ENCODE assay signal across 13 mouse cellular contexts in the genomic region with DNA sequence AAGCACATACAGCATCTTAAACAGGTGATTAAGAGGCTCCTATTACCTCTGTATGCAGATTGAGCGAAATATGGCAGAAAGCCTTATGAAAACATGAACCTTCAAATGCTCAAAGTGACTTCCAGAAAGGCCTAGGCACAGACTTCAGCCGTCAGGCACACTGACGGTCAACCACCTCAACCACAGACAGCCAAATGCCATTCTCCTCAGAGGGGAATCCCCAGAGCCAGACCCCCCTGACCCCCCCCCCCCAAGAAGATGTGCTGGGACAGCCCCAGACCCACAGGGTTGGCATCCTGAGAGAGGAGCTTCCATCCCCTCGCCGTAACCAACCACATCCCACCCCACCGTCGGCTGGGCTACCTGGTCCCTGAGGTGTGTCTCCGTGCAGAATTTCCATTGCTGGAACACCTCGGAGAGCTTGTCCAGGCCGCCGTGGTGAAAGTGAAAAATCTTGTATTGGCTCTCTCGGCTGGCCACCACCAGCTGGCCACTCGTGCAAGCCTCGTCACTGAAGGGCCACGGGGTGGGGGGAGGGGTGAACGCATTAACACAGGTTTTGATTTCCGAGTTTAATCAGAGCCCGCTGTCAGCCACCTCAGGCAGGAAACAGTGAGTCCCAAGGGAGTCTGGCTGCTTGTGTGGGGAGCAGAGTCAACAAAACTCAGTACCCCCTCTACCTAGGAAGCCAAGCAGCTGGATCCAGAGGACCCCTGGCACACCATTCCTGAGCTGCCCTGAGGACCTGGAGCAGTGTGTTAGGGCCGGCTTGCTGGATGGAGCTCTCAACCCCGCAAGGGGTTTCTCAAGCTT.
DNase-seq lines count a peak whose midpoint lies in the region; ATAC-seq and TF ChIP-seq lines count a peak whose summit lies in the region.
"Had no signal": no experiment of that assay in that cellular context is flagged by ENCODE, and none has a peak within 500 bp of the region (broad histone marks: within the 10 kb centered on the region; RNA-seq: fewer than 3 reads in every experiment).

No protein-coding gene starts in this region.

- intact Hi-C loops in heart, postnatal 36 days (cut with DNase I) = no loop called here

- H3K9me3 ChIP-seq in heart, embryonic 12.5 days (replicated peaks) = no peaks in the 10 kb centered on the region
- H3K9me3 ChIP-seq in forebrain, embryonic 11.5 days (ENCODE audit: control insufficient read depth, low read length) = no peaks in the 10 kb centered on the region
- no peaks in the 10 kb centered on the region for H3K9me3 ChIP-seq in hindbrain, postnatal 0 days (ENCODE audit: low read length)
- H3K9me3 ChIP-seq in midbrain, postnatal 0 days (ENCODE audit: low read length) = no peaks in the 10 kb centered on the region
- H3K9me3 ChIP-seq: liver, embryonic 12.5 days; stomach, embryonic 15.5 days had no signal

- DNase-seq in heart, postnatal 36 days = no peak
- DNase-seq in forebrain, embryonic 11.5 days (ENCODE audit: low spot score) = no peak
- DNase-seq in hindbrain, postnatal 0 days (ENCODE audit: low spot score) = peak; percentile 50
- DNase-seq in midbrain, postnatal 0 days (ENCODE audit: low spot score) = no peak
- no peak for DNase-seq in gastrocnemius, postnatal 25 days
- no peak for DNase-seq in gastrocnemius, postnatal 10 days
- DNase-seq in cerebellum, postnatal 14 days = no peak
- DNase-seq: adrenal gland, postnatal 10 days; cerebellum, adult 18-20 months; heart, postnatal 10 days had no signal

- no peak overlapping the region for H3K9ac ChIP-seq in heart, embryonic 12.5 days
- peak overlapping the region; percentile 12; the same call in 1 of the 2 replicates for H3K9ac ChIP-seq in forebrain, embryonic 11.5 days (ENCODE audit: low read length)
- no peak overlapping the region; the same call in 1 of the 2 replicates for H3K9ac ChIP-seq in hindbrain, postnatal 0 days (replicated peaks; ENCODE audit: low read length)
- peak overlapping the region; percentile 42; the same call in 1 of the 2 replicates for H3K9ac ChIP-seq in midbrain, postnatal 0 days (replicated peaks; ENCODE audit: low read length, poor library complexity, severe bottlenecking)
- H3K9ac ChIP-seq: liver, embryonic 12.5 days; stomach, embryonic 15.5 days had no signal

- TF ChIP-seq CTCF in hindbrain, postnatal 0 days (IDR thresholded peaks at IDR 0.05; ENCODE audit: low read depth) = no peak
- TF ChIP-seq CTCF in midbrain, postnatal 0 days (IDR thresholded peaks at IDR 0.05) = no peak

- WGBS in heart, embryonic 12.5 days = 37% methylated on average over 20 of the region's 20 CpGs
- WGBS in forebrain, embryonic 11.5 days = 12% methylated on average over 20 of the region's 20 CpGs
- WGBS in hindbrain, postnatal 0 days = 23% methylated on average over 20 of the region's 20 CpGs
- WGBS in midbrain, postnatal 0 days = 22% methylated on average over 20 of the region's 20 CpGs

- no peak overlapping the region for H3K27ac ChIP-seq in heart, embryonic 12.5 days (ENCODE audit: poor library complexity, severe bottlenecking)
- H3K27ac ChIP-seq in forebrain, embryonic 11.5 days (ENCODE audit: low read depth, low read length) = peak overlapping the region; percentile 84
- H3K27ac ChIP-seq in hindbrain, postnatal 0 days = peak overlapping the region; percentile 49
- H3K27ac ChIP-seq in midbrain, postnatal 0 days (ENCODE audit: low read depth, low read length) = peak overlapping the region; percentile 68; the same call in 1 of the 2 replicates
- H3K27ac ChIP-seq: liver, embryonic 12.5 days; stomach, embryonic 15.5 days had no signal

- H3K4me1 ChIP-seq in heart, embryonic 12.5 days (replicated peaks) = peaks cover 38% of the 10 kb centered on the region
- H3K4me1 ChIP-seq in forebrain, embryonic 11.5 days (replicated peaks; ENCODE audit: control insufficient read depth, insufficient read depth, low read length) = peaks cover 31% of the 10 kb centered on the region
- peaks cover 10% of the 10 kb centered on the region for H3K4me1 ChIP-seq in hindbrain, postnatal 0 days (ENCODE audit: insufficient read depth, low read length)
- peaks cover 12% of the 10 kb centered on the region; the same call in 1 of the 2 replicates for H3K4me1 ChIP-seq in midbrain, postnatal 0 days (ENCODE audit: insufficient read depth, low read length)
- H3K4me1 ChIP-seq: liver, embryonic 12.5 days; stomach, embryonic 15.5 days had no signal

- 0 out of 2 replicates have a peak overlapping the region, but pooled peaks have one; percentile 4 for H3K4me3 ChIP-seq in heart, embryonic 12.5 days
- peak overlapping the region; percentile 9; the same call in 1 of the 2 replicates for H3K4me3 ChIP-seq in forebrain, embryonic 11.5 days (ENCODE audit: low read depth, low read length)
- no peak overlapping the region for H3K4me3 ChIP-seq in hindbrain, postnatal 0 days (ENCODE audit: low read length)
- no peak overlapping the region for H3K4me3 ChIP-seq in midbrain, postnatal 0 days (ENCODE audit: low read depth, low read length)
- H3K4me3 ChIP-seq: liver, embryonic 12.5 days; stomach, embryonic 15.5 days had no signal

- H3K4me2 ChIP-seq in heart, embryonic 12.5 days = peak overlapping the region; percentile 35
- peak overlapping the region; percentile 44 for H3K4me2 ChIP-seq in forebrain, embryonic 11.5 days (ENCODE audit: low read depth, low read length, severe bottlenecking)
- H3K4me2 ChIP-seq in hindbrain, postnatal 0 days (ENCODE audit: low read depth, low read length) = peak overlapping the region; percentile 24
- peak overlapping the region; percentile 29 for H3K4me2 ChIP-seq in midbrain, postnatal 0 days (ENCODE audit: low read depth, low read length, poor library complexity, severe bottlenecking)
- H3K4me2 ChIP-seq: liver, embryonic 12.5 days; stomach, embryonic 15.5 days had no signal

- peaks cover 31% of the 10 kb centered on the region for H3K36me3 ChIP-seq in heart, embryonic 12.5 days
- H3K36me3 ChIP-seq in forebrain, embryonic 11.5 days (ENCODE audit: control insufficient read depth, insufficient read depth, low read length) = peaks cover 1% of the 10 kb centered on the region; the same call in 1 of the 2 replicates
- H3K36me3 ChIP-seq in hindbrain, postnatal 0 days (ENCODE audit: insufficient read depth, low read length) = 0 out of 2 replicates have a peak, but pooled peaks cover 11% of the 10 kb centered on the region
- 0 out of 2 replicates have a peak, but pooled peaks cover 17% of the 10 kb centered on the region for H3K36me3 ChIP-seq in midbrain, postnatal 0 days (ENCODE audit: insufficient read depth, low read length)
- H3K36me3 ChIP-seq: liver, embryonic 12.5 days had no signal

- no peak for ATAC-seq in heart, embryonic 12.5 days (ENCODE audit: insufficient number of reproducible peaks, low FRiP score)
- no peak for ATAC-seq in forebrain, embryonic 11.5 days (replicated peaks; ENCODE audit: low FRiP score)
- ATAC-seq in hindbrain, postnatal 0 days = no peak
- ATAC-seq in midbrain, postnatal 0 days (ENCODE audit: low FRiP score) = no peak
- ATAC-seq: liver, embryonic 12.5 days had no signal

- peaks cover 34% of the 10 kb centered on the region for H3K27me3 ChIP-seq in heart, embryonic 12.5 days (replicated peaks)
- no peaks in the 10 kb centered on the region for H3K27me3 ChIP-seq in forebrain, embryonic 11.5 days (ENCODE audit: control insufficient read depth, insufficient read depth, low read length)
- no peaks in the 10 kb centered on the region for H3K27me3 ChIP-seq in hindbrain, postnatal 0 days (ENCODE audit: insufficient read depth, low read length)
- no peaks in the 10 kb centered on the region for H3K27me3 ChIP-seq in midbrain, postnatal 0 days (ENCODE audit: insufficient read depth, low read length)
- H3K27me3 ChIP-seq: stomach, embryonic 15.5 days had no signal

Comparison
In these comparisons a context has a peak if more than half of its experiments do, and no peak if none do; other contexts are left out.
1. H3K4me3 ChIP-seq: peak in heart, embryonic 12.5 days (single experiment) and forebrain, embryonic 11.5 days (single experiment); none in hindbrain, postnatal 0 days (single experiment) and midbrain, postnatal 0 days (single experiment).
2. H3K9ac ChIP-seq: peak in forebrain, embryonic 11.5 days (single experiment) and midbrain, postnatal 0 days (single experiment); none in heart, embryonic 12.5 days (single experiment) and hindbrain, postnatal 0 days (single experiment).
3. Peak in every context shown above with its lines, with median percentiles within 50 percentile points of each other: H3K4me2 ChIP-seq.